Mouse (Mus musculus): ENCODE data around the gene Ercc2.
A peak's percentile ranks its signal among the peaks of the same experiment; 100 is the strongest.

The Ercc2 gene

GRCm38 (mm10) chr7:19359892-19360641 lies 21.7 kb upstream of the Ercc2 start:
- peak; percentile 69 to 78 for DNase-seq (ENCODE audit: low spot score in 2 of 2)

GRCm38 (mm10) chr7:19360944-19361343 lies 20.9 kb upstream of the Ercc2 start:
- peak; percentile 89 to 92 for DNase-seq (ENCODE audit: low spot score in 2 of 2)

GRCm38 (mm10) chr7:19361720-19362119 lies 20.1 kb upstream of the Ercc2 start:
- DNase-seq (ENCODE audit: low spot score in 2 of 2) = peak; percentile 63 to 70

GRCm38 (mm10) chr7:19362276-19362675 lies 19.5 kb upstream of the Ercc2 start:
- DNase-seq (ENCODE audit: low spot score in 2 of 2) = no peak

- DNase-seq (ENCODE audit: low spot score in 2 of 2) = peak; percentile 44 to 61
Observed at GRCm38 (mm10) chr7:19363881-19364280, 17.9 kb upstream of the Ercc2 start.

GRCm38 (mm10) chr7:19365376-19365775 lies 16.4 kb upstream of the Ercc2 start:
- no peak for DNase-seq (ENCODE audit: low spot score in 2 of 2)

- no peak for DNase-seq (ENCODE audit: low spot score in 2 of 2)
Observed at GRCm38 (mm10) chr7:19368380-19368779, 13.4 kb upstream of the Ercc2 start.

- peak; percentile 65 to 71 for DNase-seq (ENCODE audit: low spot score in 2 of 2)
Observed at GRCm38 (mm10) chr7:19369823-19370425, 11.9 kb upstream of the Ercc2 start.

- DNase-seq (ENCODE audit: low spot score in 2 of 2) = no peak
Observed at GRCm38 (mm10) chr7:19373367-19373766, 8.4 kb upstream of the Ercc2 start.

GRCm38 (mm10) chr7:19375368-19375767 lies 6.4 kb upstream of the Ercc2 start:
- no peak for DNase-seq (ENCODE audit: low spot score in 2 of 2)

GRCm38 (mm10) chr7:19376019-19376418 lies 5.8 kb upstream of the Ercc2 start:
- no peak for DNase-seq (ENCODE audit: low spot score in 2 of 2)

- DNase-seq (ENCODE audit: low spot score in 2 of 2) = no peak
Observed at GRCm38 (mm10) chr7:19378049-19378448, 3.8 kb upstream of the Ercc2 start.

GRCm38 (mm10) chr7:19382166-19382541 lies 344 bp downstream of the Ercc2 start:
- no peak for DNase-seq (ENCODE audit: low spot score in 2 of 2)

GRCm38 (mm10) chr7:19383708-19384107 lies 1.9 kb downstream of the Ercc2 start:
- no peak for DNase-seq (ENCODE audit: low spot score in 2 of 2)

GRCm38 (mm10) chr7:19388699-19389413 lies 7.0 kb downstream of the Ercc2 start:
- DNase-seq (ENCODE audit: low spot score in 2 of 2) = peak in 1 of 2 experiments; percentile 19

- DNase-seq (ENCODE audit: low spot score in 2 of 2) = no peak
Observed at GRCm38 (mm10) chr7:19394484-19394883, 12.7 kb downstream of the Ercc2 start.

- no peak for DNase-seq (ENCODE audit: low spot score in 2 of 2)
Observed at GRCm38 (mm10) chr7:19399496-19400280, 17.9 kb downstream of the Ercc2 start.

GRCm38 (mm10) chr7:19400946-19401345 lies 19.1 kb downstream of the Ercc2 start:
- DNase-seq (ENCODE audit: low spot score in 2 of 2) = no peak

GRCm38 (mm10) chr7:19402535-19403112 lies 20.8 kb downstream of the Ercc2 start:
- DNase-seq (ENCODE audit: low spot score in 2 of 2) = no peak

- DNase-seq (ENCODE audit: low spot score in 2 of 2) = no peak
Observed at GRCm38 (mm10) chr7:19403731-19404296, 22.0 kb downstream of the Ercc2 start, which contains the start of gene Klc3. Gene Klc3 (minus strand): TSS chr7:19404104.

GRCm38 (mm10) chr7:19404476-19404875 lies 22.7 kb downstream of the Ercc2 start, which contains the start of gene Ckm:
Gene Ckm (plus strand): TSS chr7:19404776.
- DNase-seq (ENCODE audit: low spot score in 2 of 2) = no peak
